Mouse (Mus musculus) mesoderm, embryonic 11.5 days (tissue): ENCODE results near the gene Elmod1.
"Not testable (repeated sequence)": the region's sequence is repeated elsewhere in the genome, so short reads cannot be mapped to it uniquely, and the experiment has no call there.

Experiments used
- DNase-seq: peaks from one replicate; pipeline ENCODE4 v3.0.0-alpha.2; 2012; ENCODE audit warnings: low read depth, low spot score

Gene Elmod1

GRCm38 (mm10) chr9:53975122-53975518, at the start of gene Elmod1:
TSS of gene Elmod1 (minus strand) at chr9:53975301.
- peak; percentile 63 for DNase-seq

DNA sequence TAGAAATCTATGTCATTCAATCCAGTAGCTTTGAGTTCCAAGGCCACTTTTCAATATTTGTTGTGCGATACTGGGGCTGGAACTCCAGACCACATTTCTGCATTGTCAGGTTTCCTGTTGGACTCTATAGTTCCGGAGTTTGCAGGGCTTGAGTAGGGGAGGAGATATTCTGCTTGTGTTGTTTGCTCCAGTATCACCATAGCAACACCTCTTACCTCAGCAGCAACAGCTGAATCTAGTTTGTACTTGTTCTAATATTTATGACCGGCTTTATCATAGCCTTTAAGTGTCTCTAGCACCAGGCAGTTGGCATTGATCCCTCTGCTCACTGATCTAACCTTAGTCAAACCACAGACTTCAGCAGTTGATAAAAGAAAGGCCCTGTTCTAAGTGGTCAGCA, 47.7 kb upstream of the Elmod1 start:
- peak; percentile 5 for DNase-seq

DNA sequence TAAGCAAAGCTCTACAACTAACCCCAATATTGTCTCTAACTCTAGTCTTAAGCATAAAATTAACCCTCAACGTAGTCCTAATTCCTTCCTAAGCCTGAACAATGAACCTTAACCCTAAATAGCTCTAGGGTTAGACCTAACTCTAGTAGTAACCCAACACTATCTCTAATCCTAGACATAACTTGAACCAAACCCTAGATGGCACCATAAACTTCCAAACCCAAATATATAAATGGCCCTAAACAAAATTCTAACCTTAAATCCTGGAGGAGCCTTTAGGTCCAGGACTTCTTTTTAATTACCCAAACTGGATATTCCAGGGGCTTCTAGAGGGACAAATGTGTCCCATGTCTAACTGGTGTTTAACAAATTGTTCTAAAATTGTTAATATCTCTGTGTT, 19.4 kb upstream of the Elmod1 start:
- no peak for DNase-seq

DNA sequence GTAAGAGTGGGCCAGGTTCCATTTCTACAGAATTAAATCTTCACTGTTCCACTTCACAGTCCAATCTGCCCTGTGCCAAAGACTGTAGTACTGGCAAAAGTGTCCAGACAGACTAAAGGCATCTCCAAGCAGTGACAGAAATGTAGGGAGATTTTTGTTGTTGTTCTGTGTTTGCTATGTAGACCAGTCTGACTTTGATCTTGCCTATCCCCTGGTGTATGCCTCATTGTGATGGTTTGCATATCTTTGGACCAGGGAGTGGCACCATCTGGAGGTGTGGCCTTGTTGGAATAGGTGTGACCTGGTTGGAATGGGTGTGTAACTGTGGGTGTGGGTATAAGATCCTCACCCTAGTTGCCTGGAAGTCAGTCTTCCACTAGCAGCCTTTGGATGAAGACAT, 17.5 kb upstream of the Elmod1 start:
- DNase-seq: not testable (repeated sequence)

DNA sequence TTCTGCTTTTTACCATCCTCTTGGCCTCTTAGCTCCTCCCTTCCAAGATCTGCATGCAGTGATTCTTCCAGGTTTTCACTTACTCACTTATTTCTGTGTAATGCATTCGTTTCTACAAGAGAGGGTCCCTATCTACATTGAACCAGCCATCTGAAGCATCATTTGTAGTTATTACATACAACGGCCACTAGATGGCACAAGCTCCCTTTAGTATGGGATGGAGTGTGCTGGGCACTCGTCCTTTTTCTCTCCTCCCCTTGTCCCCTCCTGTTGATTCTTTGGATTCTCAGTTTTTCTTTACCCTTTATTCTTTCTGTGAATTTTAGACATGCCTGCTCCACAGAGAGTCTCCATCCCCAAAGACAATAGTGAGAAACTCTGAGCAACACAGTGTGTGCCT, 15.8 kb upstream of the Elmod1 start:
- DNase-seq: peak; percentile 70

GRCm38 (mm10) chr9:53986972-53987371, 11.9 kb upstream of the Elmod1 start:
- DNase-seq: no peak

DNA sequence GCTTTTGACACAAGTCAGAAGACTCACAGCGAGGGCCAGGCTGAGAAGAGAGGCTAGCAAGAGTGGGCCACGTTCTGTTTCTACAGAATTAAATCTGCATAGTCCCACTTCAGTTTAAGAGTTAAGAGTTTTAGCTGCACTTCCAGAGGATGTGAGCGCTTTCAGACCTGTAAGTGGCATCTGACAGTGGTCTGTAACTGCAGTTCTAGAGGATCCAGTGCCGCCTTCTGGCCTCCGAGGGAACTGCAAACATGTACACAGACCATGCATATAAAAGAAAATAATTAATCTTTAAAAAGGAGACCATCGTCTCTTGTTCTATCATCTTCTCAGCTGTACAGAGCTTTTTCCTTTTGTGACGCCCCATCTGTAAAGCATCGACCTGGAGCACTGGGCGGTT, 9.8 kb upstream of the Elmod1 start:
- DNase-seq: peak; percentile 60

- DNase-seq: peak; percentile 71
Measured at GRCm38 (mm10) chr9:53974328-53975121, 576 bp downstream of the Elmod1 start.

DNA sequence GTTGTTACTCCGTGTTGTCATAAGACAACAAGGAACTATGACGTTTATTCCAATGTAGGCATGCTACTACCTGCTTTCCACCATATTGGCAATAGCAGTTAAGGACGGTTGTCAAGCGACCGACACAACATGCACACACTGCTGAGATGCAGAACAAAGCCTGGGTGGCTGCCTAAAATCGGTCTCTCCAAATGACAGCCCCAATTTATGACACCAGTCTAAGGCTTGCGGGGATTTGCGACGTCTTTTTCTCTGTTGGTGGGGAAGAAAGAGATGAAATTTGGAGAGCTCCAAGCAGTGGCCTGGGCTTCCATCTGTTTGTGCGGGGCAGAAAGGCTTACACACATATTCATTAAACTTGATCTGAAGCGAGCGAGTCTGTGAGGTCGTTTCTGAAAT, 1.2 kb downstream of the Elmod1 start:
- DNase-seq: peak; percentile 25

- no peak for DNase-seq
Measured at GRCm38 (mm10) chr9:53973241-53973640, 1.9 kb downstream of the Elmod1 start.

DNA sequence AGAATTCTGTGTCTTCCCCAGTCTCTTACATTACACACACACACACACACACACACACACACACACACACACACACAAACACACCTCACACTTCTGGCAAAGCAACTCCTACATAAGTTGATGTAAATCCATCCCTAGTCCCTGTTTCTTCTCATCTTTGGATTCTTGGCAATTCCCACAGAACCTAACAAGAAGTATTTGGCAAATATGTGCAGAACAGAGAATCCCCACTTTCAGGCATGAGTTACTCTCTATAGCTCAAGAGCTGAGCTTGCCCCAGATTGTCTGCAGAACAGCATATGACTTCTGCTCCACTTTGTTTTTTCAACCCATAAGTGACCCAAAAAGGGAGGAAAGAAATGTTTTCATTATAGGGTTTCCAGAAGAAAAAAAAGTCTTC, 2.7 kb downstream of the Elmod1 start:
- DNase-seq: no peak

DNA sequence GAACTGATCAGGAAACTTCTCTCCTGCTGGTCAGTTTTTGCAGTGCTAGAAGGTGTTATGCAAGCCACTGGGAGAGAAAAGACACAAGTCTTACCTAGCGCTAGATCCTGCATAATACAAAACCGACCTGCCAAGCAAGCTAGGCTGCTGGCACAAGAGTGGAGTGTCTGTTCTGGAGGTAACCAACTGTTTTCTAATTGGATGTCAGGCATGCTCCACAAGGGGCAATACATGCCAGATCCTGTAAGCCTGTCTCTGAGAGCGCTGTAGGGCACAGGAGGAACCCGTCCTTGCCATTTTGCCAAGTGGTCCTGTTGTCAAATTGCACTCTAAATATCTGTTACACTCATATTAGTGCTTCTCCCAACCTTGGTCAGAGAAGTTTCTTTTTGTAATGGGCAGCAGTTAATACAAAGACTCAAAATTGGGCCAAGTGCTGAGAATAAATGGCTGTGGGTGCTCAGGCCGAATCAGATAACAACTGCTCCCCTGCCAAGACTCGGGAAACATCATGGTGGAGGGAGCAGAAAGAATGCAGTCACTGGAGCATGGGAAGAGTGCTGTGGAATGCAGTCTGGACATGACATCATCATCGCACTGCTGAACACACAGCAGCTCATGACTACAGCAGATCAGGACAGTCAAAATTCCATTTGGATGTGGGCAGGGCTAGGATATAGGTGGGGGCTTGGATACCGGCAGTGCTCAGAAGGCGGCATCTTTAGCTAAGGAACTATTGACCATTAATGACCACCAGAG, 7.3 kb downstream of the Elmod1 start:
- DNase-seq: peak; percentile 59

GRCm38 (mm10) chr9:53957021-53957420, 18.1 kb downstream of the Elmod1 start:
- DNase-seq: peak; percentile 54

- DNase-seq: no peak
Measured at GRCm38 (mm10) chr9:53954853-53955252, 20.2 kb downstream of the Elmod1 start.

DNA sequence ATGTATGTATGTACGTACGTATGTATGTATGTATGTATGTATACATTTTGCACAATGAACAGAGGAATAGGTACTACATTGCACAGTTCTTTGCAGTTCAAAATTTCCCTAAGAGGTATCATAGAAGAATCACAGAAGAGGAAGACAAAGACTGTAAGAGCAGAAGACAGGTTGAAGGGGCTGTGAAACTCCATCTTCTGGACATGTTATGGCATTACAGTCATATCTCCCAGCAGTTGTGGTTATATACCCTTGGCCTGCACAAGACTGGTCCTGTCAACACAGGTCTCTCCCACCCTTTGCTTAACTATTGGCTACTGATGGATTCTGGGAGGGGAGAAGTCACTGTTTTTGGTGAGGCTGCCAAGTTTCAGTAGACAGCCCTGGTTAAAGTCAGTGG, 27.6 kb downstream of the Elmod1 start:
- no peak for DNase-seq

- no peak for DNase-seq
Measured at GRCm38 (mm10) chr9:53938555-53938954, 36.5 kb downstream of the Elmod1 start.

GRCm38 (mm10) chr9:53934179-53934578, 40.9 kb downstream of the Elmod1 start:
- DNase-seq: peak; percentile 47

GRCm38 (mm10) chr9:53933375-53933774, 41.7 kb downstream of the Elmod1 start:
- no peak for DNase-seq

DNA sequence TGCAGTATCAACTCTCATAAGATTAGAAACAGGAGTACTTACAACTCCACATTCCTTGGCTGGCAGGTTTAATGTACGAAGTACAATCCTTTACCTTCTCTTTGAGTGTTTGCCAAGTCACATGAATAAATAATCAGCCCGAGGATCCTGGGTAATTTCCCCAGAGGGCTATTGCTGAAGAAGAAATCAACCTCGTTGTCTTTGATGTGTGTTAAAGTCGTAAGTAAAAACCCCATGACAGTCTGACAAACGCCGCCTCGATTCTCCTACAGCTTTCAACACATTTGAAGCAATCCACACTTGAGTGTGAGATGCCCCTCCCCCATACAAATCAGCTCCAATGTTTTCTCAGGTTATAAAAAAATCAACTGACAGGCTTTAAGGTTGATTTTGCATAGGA, 44.2 kb downstream of the Elmod1 start:
- peak; percentile 19 for DNase-seq

GRCm38 (mm10) chr9:53921061-53921460, 54.0 kb downstream of the Elmod1 start:
- no peak for DNase-seq

GRCm38 (mm10) chr9:53915929-53916721, 59.0 kb downstream of the Elmod1 start:
- no peak for DNase-seq

DNA sequence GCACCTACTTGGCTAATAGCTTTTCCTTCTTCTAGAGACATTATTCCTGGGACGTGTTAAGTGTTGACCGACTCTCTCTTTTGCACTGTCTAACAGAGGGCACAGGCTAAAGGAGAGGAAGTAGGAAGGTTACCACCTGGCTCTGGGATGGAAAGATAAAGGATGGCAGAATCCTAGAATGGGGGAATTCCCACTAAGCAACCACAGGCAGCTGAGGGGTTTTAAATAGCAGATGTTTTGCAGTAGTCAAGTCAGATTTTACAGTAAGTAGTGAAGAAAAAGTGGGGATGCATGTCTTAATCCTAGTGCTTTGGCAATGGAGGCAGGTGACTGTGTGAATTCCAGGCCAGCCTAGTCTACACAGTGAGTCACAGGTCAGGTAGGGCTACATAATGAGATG, 64.3 kb downstream of the Elmod1 start:
- no peak for DNase-seq
